Mouse (Mus musculus) heart, postnatal 14 days (tissue): ENCODE measurements around the gene Paqr5. TPM values are rescaled to one million over a fixed set of nuclear protein-coding genes. Genes with fewer than 3 reads are reported as not detected.
A peak's percentile ranks its signal among the peaks of the same experiment; 100 is the strongest.

Experiments used
- DNase-seq, 2 experiments: peaks; one replicate each; pipeline ENCODE4 v3.0.0; 2021 to 2022
- intact Hi-C: fragments of 180-260 bp; cut with DNase I; formaldehyde crosslinking; loops from one replicate; pipeline ENCODE4 v1.15.1; 2025
- total RNA-seq, 2 experiments: library from RNA; stranded (reverse); gene quantifications; 2 replicates each; pipeline ENCODE4 v1.2.3; 2021

Gene Paqr5
- total RNA-seq, 2 experiments from 2014 or later = not detected

DNA sequence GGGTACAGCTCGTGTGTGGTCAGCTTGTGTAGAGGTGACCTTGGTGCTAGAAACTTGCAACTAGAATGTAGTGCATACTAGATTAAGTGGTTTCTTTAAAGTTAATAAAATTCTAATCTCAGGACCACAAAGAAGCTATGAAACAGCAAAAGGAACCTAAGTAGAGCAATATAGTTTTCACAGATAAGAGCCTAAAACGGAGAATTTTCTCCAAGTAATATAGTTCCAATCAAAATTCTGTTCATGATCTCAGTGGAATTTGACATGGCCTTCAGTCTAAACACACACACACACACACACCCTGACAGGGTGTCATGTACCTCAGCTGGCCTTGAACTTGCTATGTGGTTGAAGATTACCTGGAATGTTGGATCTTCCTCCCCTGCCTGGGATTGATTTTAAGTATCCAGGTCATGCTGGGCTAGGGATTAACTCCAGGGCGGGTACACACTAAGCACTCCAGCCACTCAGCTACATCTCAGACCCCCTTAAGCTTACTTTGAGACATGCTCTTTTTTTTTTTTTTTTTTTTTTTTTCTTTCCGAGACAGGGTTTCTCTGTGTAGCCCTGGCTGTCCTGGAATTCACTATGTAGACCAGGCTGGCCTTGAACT, 111.2 kb downstream of the Paqr5 start:
- no peak for DNase-seq
- intact Hi-C loops = loop anchor here (2.0 kb wide), 1 partner anchor 31 kb away; the partner anchor contains the start of gene Kif23

GRCm38 (mm10) chr9:61914917-61915300, 111.7 kb downstream of the Paqr5 start:
- no peak for DNase-seq
- intact Hi-C loops = no loop called here

- DNase-seq = peak; percentile 94
- intact Hi-C loops = no loop called here
These were observed 112.3 kb downstream of the Paqr5 start, which contains the start of gene Rplp1 for GRCm38 (mm10) chr9:61914203-61914916. Rplp1 (minus strand) TSS chr9:61914542.

GRCm38 (mm10) chr9:61911300-61912128, 115.1 kb downstream of the Paqr5 start:
- no peak for DNase-seq
- intact Hi-C loops = no loop called here

GRCm38 (mm10) chr9:61910526-61911256, 116.0 kb downstream of the Paqr5 start:
- DNase-seq = peak in 1 of 2 experiments; percentile 32
- intact Hi-C loops = no loop called here

DNA sequence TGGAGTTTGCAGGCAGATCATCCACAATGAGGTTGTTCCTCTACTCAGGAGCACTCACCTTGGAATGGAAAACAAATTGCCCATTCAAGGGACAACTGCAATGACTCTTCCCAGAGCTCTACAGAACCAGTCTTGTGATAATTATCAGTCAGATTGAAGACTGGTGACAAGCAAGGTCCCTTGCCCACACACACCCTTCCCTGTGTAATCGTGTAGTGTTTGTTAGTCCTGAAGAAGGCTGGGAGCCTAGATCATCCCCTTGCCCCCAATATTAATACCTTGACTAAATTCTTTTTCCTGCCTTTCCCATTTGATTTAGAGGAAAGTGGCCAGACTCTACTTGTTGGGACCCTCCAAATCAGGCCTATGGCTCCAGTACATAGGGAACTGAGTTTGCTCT, 117.0 kb downstream of the Paqr5 start:
- intact Hi-C loops = no loop called here
- no peak for DNase-seq

GRCm38 (mm10) chr9:61908832-61909407, 117.7 kb downstream of the Paqr5 start:
- intact Hi-C loops = no loop called here
- DNase-seq = no peak

- DNase-seq = no peak
- intact Hi-C loops = no loop called here
These were observed 118.3 kb downstream of the Paqr5 start for GRCm38 (mm10) chr9:61908341-61908740.

- intact Hi-C loops = no loop called here
- no peak for DNase-seq
These were observed 118.9 kb downstream of the Paqr5 start for GRCm38 (mm10) chr9:61907621-61908295.

DNA sequence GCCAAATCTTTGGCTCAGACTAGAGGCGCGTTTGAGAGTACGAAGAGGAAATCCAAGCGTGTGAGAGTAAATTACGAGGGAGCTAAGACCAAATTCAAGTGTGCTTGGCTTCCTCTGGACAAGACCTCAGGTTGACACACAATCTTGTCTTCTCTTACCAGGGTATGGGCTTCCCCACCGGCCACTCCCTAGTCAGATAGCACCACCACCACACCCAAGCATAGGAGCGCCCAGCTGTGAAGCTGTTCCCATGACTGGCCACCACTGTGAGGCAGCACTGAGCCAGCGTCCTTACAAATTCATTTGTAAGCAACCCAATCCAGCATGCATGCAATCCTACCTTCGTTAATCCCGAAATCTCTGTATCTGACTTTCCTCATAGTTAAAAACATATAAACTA, 119.7 kb downstream of the Paqr5 start:
- intact Hi-C loops = no loop called here
- DNase-seq = peak; percentile 27 to 48

DNA sequence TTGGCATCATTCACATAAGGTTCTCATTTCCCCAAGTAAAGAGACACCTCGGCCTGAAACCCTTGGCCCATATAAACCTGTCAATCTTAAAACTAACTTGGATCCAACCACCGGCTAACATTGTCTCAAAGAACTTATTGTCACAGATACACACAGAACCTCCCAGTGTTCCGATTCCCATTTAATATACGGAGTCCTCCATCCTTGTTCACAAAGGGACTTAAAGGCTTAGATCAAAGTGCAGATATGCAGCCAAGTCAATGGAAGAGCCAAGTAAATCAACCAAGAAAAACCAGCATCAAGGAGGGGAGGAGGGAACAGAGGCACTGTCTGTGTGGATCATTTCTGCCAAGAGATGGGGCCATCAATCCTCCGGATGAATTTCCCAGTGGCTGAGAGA, 121.1 kb downstream of the Paqr5 start:
- intact Hi-C loops = no loop called here

DNA sequence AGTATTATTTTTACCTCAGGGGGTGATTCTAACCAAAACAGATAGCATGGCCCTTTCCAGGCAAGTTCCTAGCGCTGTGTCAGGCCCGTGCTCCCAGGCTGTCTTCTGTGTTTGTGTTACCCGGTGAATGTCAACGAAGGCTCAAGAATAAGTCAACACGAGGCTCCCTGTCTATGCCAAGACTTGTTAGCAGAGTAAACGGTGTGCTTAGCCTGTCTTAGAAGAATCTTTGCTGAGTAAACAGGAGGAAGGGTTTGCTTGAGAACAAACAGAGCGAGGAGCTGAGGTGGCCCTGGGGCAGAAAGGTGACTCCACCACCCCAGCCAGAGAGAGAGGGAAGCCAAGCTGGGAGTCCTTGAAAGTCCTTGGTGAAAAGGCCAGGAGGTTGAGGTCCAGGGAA, 122.5 kb downstream of the Paqr5 start:
- intact Hi-C loops = no loop called here
- DNase-seq = no peak

More for the DNA sequence above, 121.1 kb downstream of the Paqr5 start:
- DNase-seq = no peak

Other genes with a start within 250 kb of the Paqr5 start
- 1,000 to 10,000 TPM; 1,416 to 1,506 TPM for gene Rplp1, start 112.3 kb downstream of the Paqr5 start, total RNA-seq
- 10 to 100 TPM in 1 of 2 experiments, 1 to 10 TPM in 1; 10.0 to 12.2 TPM for gene Kif23, start 80.1 kb downstream of the Paqr5 start, total RNA-seq
- 10 to 100 TPM; 11.5 to 12.0 TPM for gene Glce, start 95.8 kb upstream of the Paqr5 start, total RNA-seq